Mouse (Mus musculus): Measurements from ENCODE around the gene Olfr142. TPM values are rescaled to one million over a fixed set of nuclear protein-coding genes. Genes with fewer than 3 reads are reported as not detected.

Olfr142 gene
- not detected for total RNA-seq (2023)

GRCm38 (mm10) chr2:90257492-90257891, at the start of gene Olfr142:
Olfr142 (minus strand) TSS chr2:90257592.

DNA sequence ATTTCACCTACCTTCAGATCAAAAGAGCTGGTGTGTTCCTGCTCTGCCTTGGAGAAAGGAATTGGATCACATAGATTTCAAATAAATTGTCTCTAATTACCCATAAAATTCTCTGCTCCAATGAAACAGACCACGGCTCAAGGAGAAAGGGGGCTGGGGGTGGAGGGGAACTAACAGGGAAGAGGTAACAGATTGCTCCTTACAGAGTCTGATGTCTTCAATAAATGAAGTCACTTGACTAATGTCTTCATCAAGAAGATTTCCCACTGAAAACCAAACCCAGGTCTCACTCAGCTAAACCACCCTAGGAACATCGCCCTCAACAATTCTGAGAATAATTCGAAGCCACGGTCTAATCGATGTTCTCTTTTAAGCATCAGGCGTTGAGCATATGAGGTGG, 35.3 kb upstream of the Olfr142 start, which contains the start of gene Olfr1272:
Gene Olfr1272, minus strand, starts transcription at position 101 of the 400 bp plus-strand sequence.

DNA sequence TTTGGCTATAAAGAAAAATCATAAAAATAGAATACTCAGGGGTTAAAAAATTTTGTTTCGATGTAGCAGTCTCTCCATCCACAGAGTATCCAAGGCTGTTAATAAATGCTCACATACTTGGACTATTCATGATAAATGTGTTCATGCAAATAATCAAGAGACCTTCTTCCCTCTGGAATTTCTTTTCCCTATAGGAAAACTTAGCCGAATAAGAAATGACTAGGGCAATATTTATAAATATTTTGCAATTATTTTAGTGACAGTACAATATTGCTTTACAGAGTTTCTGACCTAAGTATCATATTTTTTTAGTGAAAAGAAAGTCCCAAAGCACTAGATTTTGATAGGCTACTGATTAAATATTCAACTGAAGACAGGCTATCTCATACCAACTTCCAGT, 13.5 kb upstream of the Olfr142 start, which contains the start of gene Olfr1271:
Gene Olfr1271, minus strand, starts transcription at position 101 of the 400 bp plus-strand sequence.

GRCm38 (mm10) chr2:90224393-90224792, 33.0 kb downstream of the Olfr142 start, which contains the start of gene Olfr1506:
Olfr1506 (minus strand) TSS chr2:90224493.

Other genes starting within 250 kb of the Olfr142 start
- not detected for gene Olfr1263, start 245.5 kb downstream of the Olfr142 start, total RNA-seq (2023)
- not detected for gene Olfr1264, start 232.0 kb downstream of the Olfr142 start, total RNA-seq (2023)
- gene Olfr1265, start 222.3 kb downstream of the Olfr142 start, total RNA-seq (2023): not detected
- not detected for gene Olfr140, start 194.0 kb downstream of the Olfr142 start, total RNA-seq (2023)
- gene Olfr1269, start 136.2 kb downstream of the Olfr142 start, total RNA-seq (2023): not detected
- gene Olfr32, start 115.3 kb downstream of the Olfr142 start, total RNA-seq (2023): not detected
- gene Olfr1270, start 104.5 kb downstream of the Olfr142 start, total RNA-seq (2023): not detected
- gene Olfr1506, start 33.1 kb downstream of the Olfr142 start, total RNA-seq (2023): under 1 TPM in 1 of 2 experiments, not detected in 1; 0.22 TPM
- gene Olfr1271, start 13.4 kb upstream of the Olfr142 start, total RNA-seq (2023): not detected
- not detected for gene Olfr1272, start 35.2 kb upstream of the Olfr142 start, total RNA-seq (2023)
- gene Gm13769, start 64.6 kb upstream of the Olfr142 start, total RNA-seq (2023): not detected
- not detected for gene Olfr1274-ps, start 141.1 kb upstream of the Olfr142 start, total RNA-seq (2023)